Mouse (Mus musculus) liver, embryonic 13.5 days (tissue): ENCODE measurements around the gene Rtp4. TPM values are rescaled to one million over a fixed set of nuclear protein-coding genes. Genes with fewer than 3 reads are reported as not detected.

Source experiments
- ATAC-seq: fragments of 200-750 bp; cut with Nextera tagmentation; 2 replicates; pipeline ENCODE4 v1.8.0; 2017; ENCODE audit warnings: low read depth, mild to moderate bottlenecking, moderate number of reproducible peaks, moderate library complexity
- DNase-seq: peaks from one replicate; pipeline ENCODE4 v3.0.0; 2022
- H3K27ac ChIP-seq: fragments of 300-500 bp; sonication (generic); 2 replicates; pipeline ENCODE4 v1.5.1; 2015; ENCODE audit warnings: moderate library complexity, mild to moderate bottlenecking, inconsistent platforms
- H3K27me3 ChIP-seq: fragments of 300-500 bp; sonication (generic); 2 replicates; pipeline ENCODE4 v1.6.1; 2015; ENCODE audit warnings: mild to moderate bottlenecking, inconsistent platforms
- H3K36me3 ChIP-seq: fragments of 300-500 bp; sonication (generic); 2 replicates; pipeline ENCODE4 v1.6.1; 2015; ENCODE audit warnings: mild to moderate bottlenecking, inconsistent platforms
- H3K4me1 ChIP-seq: fragments of 300-500 bp; sonication (generic); replicated peaks from 2 replicates; pipeline ENCODE4 v1.6.1; 2015; ENCODE audit warnings: inconsistent platforms
- H3K4me2 ChIP-seq: fragments of 300-500 bp; sonication (generic); 2 replicates; pipeline ENCODE4 v1.6.1; 2015; ENCODE audit warnings: inconsistent platforms, mild to moderate bottlenecking, moderate library complexity
- H3K4me3 ChIP-seq: fragments of 300-500 bp; sonication (generic); replicated peaks from 2 replicates; pipeline ENCODE4 v1.5.1; 2015; ENCODE audit warnings: mild to moderate bottlenecking, inconsistent platforms
- H3K9ac ChIP-seq: fragments of 300-500 bp; sonication (generic); 2 replicates; pipeline ENCODE4 v1.6.1; 2015; ENCODE audit warnings: mild to moderate bottlenecking, inconsistent platforms
- H3K9me3 ChIP-seq: fragments of 300-500 bp; sonication (generic); replicated peaks from 2 replicates; pipeline ENCODE4 v1.6.1; 2016; ENCODE audit warnings: inconsistent platforms
- WGBS: fragments of 180-500 bp; shearing (Covaris S2); methylation state at CpG from one replicate; pipeline ENCODE4 v1.1.7; 2015; ENCODE audit not compliant: insufficient replicate concordance; 5-methylcytosine and 5-hydroxymethylcytosine counted together
- polyA plus RNA-seq: library from polyadenylated mRNA; unstranded; fragments of >200 nt; fragmentation: Nextera tagmentation; extraction: Ambion mirVana; gene quantifications from 2 replicates; pipeline ENCODE4 v1.2.1, GENCODE M21; 2015

Rtp4 gene
- polyA plus RNA-seq, 1 experiment from 2014 or later: 6.5 TPM

DNA sequence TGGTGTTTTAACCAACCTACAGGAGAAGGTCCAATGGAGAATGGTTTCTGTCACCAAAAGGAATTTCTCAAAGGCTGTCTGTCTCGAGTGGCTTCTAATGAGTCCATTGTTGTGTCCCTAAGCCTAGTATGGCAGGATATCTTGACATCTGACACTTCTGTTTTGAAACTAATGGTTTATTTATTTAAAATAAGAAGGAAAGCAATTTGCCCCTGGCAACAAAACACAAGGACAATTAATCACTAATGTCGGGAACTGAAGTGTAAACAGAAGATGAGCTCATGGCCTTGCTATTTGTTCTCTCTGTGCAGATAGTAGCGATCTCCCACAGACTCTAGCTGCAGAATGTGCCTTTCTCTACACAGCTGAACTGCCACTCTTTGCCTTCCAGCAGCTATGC, 22.7 kb upstream of the Rtp4 start:
- H3K27me3 ChIP-seq: no peaks in the 10 kb centered on the region
- H3K9me3 ChIP-seq: no peaks in the 10 kb centered on the region
- peak overlapping the region; percentile 14; the same call in 1 of the 2 replicates for H3K27ac ChIP-seq
- no peak overlapping the region for H3K4me2 ChIP-seq
- no peak overlapping the region for H3K4me3 ChIP-seq
- 31% methylated on average over 3 of the region's 3 CpGs for WGBS
- H3K9ac ChIP-seq: no peak overlapping the region
- ATAC-seq (no peak), DNase-seq (no peak)
- 0 out of 2 replicates have a peak, but pooled peaks cover 3% of the 10 kb centered on the region for H3K36me3 ChIP-seq
- H3K4me1 ChIP-seq: peaks cover 67% of the 10 kb centered on the region

DNA sequence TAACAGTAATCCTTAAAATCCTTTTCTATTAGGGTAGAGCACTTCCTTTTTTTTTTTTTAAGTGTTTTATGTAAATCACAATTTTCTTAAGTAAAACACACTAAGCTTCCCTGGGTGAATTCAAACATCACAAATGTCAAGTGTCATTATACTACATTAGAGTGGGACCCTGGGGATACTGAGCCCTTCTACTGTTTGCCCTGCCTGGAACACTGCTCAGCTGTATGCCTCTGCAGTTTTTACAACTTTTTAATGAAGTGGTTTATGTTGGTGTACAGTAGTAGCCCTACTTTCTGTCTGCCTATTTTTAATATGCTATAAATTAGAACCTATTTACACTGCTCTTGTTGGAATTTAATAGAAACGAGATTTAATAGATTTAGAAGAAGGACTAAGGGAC, 22.2 kb upstream of the Rtp4 start:
- Histone ChIP-seq H3K9ac (no peak overlapping the region), H3K27me3 (no peaks in the 10 kb centered on the region), H3K27ac (0 out of 2 replicates have a peak overlapping the region, but pooled peaks have one; percentile 69), H3K4me2 (no peak overlapping the region), H3K4me1 (peaks cover 71% of the 10 kb centered on the region), H3K9me3 (no peaks in the 10 kb centered on the region), H3K4me3 (no peak overlapping the region), H3K36me3 (0 out of 2 replicates have a peak, but pooled peaks cover 3% of the 10 kb centered on the region)
- 27% methylated on average over 1 of the region's 1 CpGs for whole genome bisulfite sequencing
- DNase-seq (no peak), ATAC-seq (no peak)

DNA sequence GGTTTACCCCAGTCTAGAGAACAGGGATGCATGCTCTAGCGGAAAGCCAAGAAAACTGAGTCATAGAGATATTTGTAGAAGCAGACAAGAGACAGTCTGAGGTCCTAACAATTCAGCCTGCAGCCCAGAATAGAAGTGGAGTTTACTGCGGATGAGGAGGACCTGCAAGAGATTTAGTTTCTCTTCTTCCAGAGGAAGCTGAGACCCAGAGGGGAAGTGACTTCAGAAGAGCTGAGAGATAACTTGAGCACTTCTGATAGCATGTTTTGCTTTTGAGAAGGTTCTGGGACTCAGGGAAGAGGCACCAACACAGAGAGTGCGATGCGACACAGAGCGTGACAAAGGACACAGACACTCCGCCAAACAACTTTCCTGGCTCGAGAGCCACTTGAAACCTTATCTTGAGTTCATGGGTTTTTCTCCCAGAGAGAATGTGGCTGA, 21.4 kb upstream of the Rtp4 start:
- Histone ChIP-seq H3K4me2 (peak overlapping the region; percentile 42), H3K4me3 (no peak overlapping the region), H3K9ac (0 out of 2 replicates have a peak overlapping the region, but pooled peaks have one; percentile 9), H3K4me1 (peaks cover 77% of the 10 kb centered on the region), H3K36me3 (0 out of 2 replicates have a peak, but pooled peaks cover 3% of the 10 kb centered on the region), H3K27ac (peak overlapping the region; percentile 69), H3K9me3 (no peaks in the 10 kb centered on the region), H3K27me3 (no peaks in the 10 kb centered on the region)
- DNase-seq (no peak), ATAC-seq (no peak)
- WGBS: 21% methylated on average over 7 of the region's 7 CpGs

DNA sequence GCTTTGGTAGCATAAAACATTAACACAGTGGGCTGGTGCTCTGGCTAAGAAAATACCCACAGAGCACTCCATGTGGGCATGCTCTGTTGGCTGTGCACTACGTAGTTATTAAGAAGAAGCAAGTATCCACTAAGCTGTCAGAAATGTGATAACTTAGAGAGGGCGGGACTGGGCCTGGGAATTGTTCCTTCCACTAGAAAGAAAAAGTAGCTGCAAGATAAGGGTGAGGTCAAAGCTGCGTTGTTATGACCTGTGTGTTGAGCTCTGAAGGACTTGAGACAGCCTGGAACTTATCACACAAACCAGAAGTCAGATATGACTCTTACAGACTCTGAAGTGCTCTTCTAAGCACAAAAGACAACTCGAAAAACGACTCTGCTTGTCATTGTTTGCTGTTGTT, 19.5 kb upstream of the Rtp4 start:
- Histone ChIP-seq H3K9me3 (no peaks in the 10 kb centered on the region), H3K27me3 (no peaks in the 10 kb centered on the region), H3K4me1 (peaks cover 94% of the 10 kb centered on the region), H3K36me3 (no peaks in the 10 kb centered on the region), H3K9ac (0 out of 2 replicates have a peak overlapping the region, but pooled peaks have one; percentile 18), H3K4me2 (peak overlapping the region; percentile 15; the same call in 1 of the 2 replicates), H3K4me3 (no peak overlapping the region), H3K27ac (peak overlapping the region; percentile 77)
- ATAC-seq: peak; percentile 83
- 11% methylated on average over 5 of the region's 5 CpGs for WGBS
- peak; percentile 45 for DNase-seq

DNA sequence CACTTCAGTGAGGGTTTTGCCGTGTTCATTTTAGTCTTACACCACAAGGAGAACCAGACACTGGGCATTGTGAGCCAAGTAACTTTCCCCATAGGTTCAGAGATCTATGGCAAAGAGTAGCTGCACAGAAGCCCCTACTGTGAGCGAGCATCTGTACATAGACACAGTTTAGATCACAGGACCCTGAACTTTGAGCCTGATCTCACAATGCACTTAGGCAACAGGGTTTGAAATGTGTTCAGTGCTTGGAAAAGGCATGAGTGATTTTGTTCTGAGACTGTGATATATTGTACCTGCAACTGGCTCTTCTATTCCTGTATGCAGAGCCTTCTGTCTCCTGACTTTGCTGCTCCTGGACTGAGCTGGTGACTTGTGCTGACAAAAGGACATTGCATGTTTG, 18.8 kb upstream of the Rtp4 start:
- Histone ChIP-seq H3K9me3 (no peaks in the 10 kb centered on the region), H3K9ac (peak overlapping the region; percentile 18; the same call in 1 of the 2 replicates), H3K27me3 (no peaks in the 10 kb centered on the region), H3K36me3 (no peaks in the 10 kb centered on the region), H3K27ac (peak overlapping the region; percentile 77), H3K4me2 (peak overlapping the region; percentile 15), H3K4me3 (no peak overlapping the region), H3K4me1 (peaks cover 95% of the 10 kb centered on the region)
- DNase-seq (no peak), ATAC-seq (peak; percentile 29; the same call in 1 of the 2 replicates)
- 57% methylated on average over 2 of the region's 2 CpGs for WGBS

DNA sequence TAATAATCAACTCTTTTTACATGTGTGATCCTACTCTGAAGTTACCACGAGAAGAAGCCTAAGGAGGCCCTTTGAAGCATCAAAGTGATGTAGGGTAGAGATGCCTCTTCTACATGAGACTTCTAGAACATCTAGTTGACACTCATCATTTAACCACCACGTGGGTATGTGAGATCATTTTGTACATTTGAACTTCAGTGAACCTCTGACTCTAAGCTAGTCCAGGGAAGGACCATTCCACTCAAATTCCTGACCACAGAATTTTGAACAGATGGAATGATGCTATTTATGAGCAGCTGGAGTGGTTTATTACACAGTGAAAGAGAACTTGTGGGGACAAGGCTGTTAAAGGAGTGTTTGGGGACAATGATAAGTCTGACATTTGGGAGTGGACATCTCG, 17.6 kb upstream of the Rtp4 start:
- H3K27me3 ChIP-seq: no peaks in the 10 kb centered on the region
- ATAC-seq (no peak), DNase-seq (no peak)
- no peaks in the 10 kb centered on the region for H3K9me3 ChIP-seq
- H3K36me3 ChIP-seq: no peaks in the 10 kb centered on the region
- 38% methylated on average over 3 of the region's 3 CpGs for WGBS
- H3K27ac ChIP-seq: no peak overlapping the region; the same call in 1 of the 2 replicates
- H3K9ac ChIP-seq: no peak overlapping the region
- H3K4me2 ChIP-seq: no peak overlapping the region
- peaks cover 88% of the 10 kb centered on the region for H3K4me1 ChIP-seq
- no peak overlapping the region for H3K4me3 ChIP-seq

DNA sequence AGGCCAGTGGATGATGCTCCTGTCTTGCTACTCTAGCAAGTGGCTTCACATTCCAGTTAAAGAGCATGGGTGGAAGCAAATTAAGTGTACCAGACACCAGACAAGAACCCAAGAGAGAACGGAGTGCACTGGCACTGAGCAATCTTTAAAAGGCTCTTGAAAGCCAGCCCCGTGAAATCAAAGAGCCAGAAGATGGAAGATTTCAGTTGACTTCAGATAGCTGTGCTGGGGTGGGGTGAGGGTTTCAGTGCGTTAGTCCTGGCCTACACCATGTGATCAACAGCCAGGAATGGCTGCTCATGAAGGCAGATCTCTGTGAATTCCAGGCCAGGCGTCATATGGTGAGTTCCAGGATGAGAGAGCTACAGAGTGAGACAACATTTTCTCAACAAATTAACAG, 16.7 kb upstream of the Rtp4 start:
- ATAC-seq (no peak), DNase-seq (no peak)
- Histone ChIP-seq H3K9me3 (no peaks in the 10 kb centered on the region), H3K4me2 (no peak overlapping the region), H3K4me3 (no peak overlapping the region), H3K27me3 (no peaks in the 10 kb centered on the region), H3K4me1 (peaks cover 80% of the 10 kb centered on the region), H3K36me3 (no peaks in the 10 kb centered on the region), H3K27ac (no peak overlapping the region), H3K9ac (no peak overlapping the region)
- WGBS: 59% methylated on average over 4 of the region's 4 CpGs

DNA sequence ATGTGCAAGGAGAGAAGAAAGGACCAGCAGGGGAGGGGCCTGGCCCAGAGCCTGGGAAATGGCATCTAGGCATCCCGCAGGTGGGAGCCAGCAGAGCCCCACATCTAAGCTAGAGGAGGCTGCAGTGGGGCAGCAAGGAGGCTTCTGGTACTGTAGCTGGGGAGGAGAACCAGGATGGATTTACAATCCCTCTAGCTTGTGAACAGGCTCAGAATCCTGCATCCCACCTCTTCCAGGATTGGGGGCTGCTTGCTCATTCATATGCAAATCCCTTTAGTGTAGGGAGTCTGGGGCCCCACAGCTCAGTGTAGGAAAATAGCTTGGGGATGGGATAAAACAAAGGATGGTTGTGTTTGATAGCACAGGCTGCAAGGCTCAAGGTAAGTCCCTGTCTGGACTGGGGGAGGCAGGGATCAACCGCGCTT, 15.8 kb upstream of the Rtp4 start:
- peaks cover 70% of the 10 kb centered on the region for H3K4me1 ChIP-seq

DNA sequence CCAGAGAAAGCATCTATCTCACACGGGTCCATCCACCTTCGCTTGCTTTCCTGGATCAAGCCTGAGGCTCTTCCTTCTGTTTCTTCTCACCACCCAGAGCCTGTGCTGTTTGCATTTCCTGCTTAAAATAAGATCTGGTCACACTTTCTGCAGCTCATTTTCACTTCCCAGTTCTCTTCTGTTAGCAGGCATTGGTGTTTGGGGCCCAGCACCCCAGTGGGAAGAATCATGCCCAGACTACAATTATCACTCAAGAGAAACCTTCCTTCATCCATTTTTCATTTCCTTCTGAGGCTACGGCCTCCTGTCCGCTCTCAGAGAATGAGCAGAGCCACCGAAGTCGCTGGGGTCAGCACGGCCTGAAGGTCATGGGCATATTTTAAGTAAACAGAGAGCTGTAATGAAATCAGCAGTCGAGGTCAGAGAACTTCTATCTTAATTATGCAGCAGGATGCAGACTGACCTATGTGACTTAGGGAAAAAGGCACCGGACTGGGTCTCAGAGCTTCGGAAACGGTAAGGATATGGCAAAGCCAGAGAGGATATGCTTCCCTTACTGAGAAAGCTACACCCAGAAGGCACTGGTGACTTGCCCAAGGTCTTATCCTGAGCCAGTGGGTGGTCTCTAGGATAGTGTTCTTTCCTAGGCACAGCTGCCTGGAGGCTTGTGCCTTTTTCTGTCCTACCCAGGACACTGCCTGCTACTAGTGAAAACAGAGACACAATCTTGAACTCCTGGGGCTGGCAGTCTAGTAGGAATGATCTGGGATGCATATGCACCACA, 14.0 kb upstream of the Rtp4 start:
- Histone ChIP-seq H3K4me3 (no peak overlapping the region), H3K4me1 (peaks cover 52% of the 10 kb centered on the region), H3K27ac (peak overlapping the region; percentile 31; the same call in 1 of the 2 replicates), H3K27me3 (no peaks in the 10 kb centered on the region), H3K36me3 (0 out of 2 replicates have a peak, but pooled peaks cover 2% of the 10 kb centered on the region), H3K9ac (no peak overlapping the region), H3K9me3 (no peaks in the 10 kb centered on the region), H3K4me2 (no peak overlapping the region)
- no peak for DNase-seq
- 38% methylated on average over 11 of the region's 11 CpGs for WGBS
- ATAC-seq: peak; percentile 38

More for the DNA sequence above, 15.8 kb upstream of the Rtp4 start:
- Histone ChIP-seq H3K27me3 (no peaks in the 10 kb centered on the region), H3K27ac (no peak overlapping the region), H3K36me3 (no peaks in the 10 kb centered on the region), H3K4me3 (no peak overlapping the region), H3K9ac (no peak overlapping the region), H3K4me2 (no peak overlapping the region), H3K9me3 (no peaks in the 10 kb centered on the region)
- 70% methylated on average over 3 of the region's 3 CpGs for WGBS
- no peak for DNase-seq
- ATAC-seq: no peak

DNA sequence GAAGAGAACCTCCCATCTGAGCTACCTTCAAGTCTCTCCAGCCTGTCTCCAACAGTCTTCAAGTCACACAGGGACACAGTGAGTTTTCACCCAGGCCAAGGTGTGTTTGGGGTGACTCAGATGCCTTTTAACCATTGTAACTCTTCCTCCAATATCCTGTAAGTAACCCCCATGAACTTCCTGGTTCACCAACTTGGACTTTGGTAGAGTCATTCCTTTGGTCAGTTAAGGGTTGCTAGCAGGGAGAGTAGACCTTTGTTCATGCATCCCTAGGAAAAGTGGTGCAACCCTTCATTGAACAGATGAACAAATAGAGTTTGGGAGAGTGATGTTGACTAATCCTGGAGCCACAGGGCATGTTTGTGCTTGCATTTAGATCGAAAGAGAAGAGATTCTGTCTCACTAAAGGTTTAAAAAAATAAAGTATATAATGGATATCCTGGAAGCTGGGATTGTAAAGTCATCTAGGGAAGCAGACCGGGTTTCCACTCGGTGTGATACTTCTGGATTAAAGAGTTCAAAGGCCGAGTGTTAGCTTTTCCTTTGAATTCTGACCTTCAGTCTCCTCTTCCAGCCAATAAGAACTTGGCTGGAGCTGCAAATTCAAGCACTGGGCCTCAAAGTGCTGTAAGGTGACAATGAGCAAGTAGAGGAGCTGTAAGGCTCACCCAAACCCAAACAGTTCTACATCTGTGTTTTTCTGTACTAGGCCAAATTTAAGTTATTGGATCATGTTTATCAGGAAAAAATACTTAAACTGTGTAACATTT, 8.7 kb upstream of the Rtp4 start:
- H3K9me3 ChIP-seq: no peaks in the 10 kb centered on the region
- peak; percentile 67 for ATAC-seq
- H3K4me1 ChIP-seq: peaks cover 18% of the 10 kb centered on the region
- no peak overlapping the region for H3K4me3 ChIP-seq
- H3K36me3 ChIP-seq: peaks cover 7% of the 10 kb centered on the region; the same call in 1 of the 2 replicates
- H3K27ac ChIP-seq: peak overlapping the region; percentile 66
- H3K4me2 ChIP-seq: no peak overlapping the region
- no peak for DNase-seq
- 51% methylated on average over 4 of the region's 4 CpGs for WGBS
- no peaks in the 10 kb centered on the region for H3K27me3 ChIP-seq
- no peak overlapping the region for H3K9ac ChIP-seq

DNA sequence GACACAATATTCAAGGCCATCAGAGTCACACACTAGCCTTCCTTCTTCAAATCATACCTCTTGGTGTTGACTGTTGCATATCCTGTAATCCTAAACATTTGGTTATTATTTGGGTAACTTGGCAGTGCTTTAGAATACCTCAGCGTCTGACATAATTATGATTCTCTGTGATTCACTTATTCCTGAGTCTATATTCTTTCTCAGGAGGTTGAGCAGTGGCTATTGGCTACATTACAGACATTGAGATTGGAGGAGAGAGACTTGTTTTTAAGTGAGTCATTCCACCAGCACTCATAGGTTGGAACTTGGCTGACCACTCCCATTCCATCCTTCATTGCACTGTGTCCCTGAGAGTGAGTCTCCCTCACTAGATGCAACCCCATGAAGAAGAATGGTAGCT, 6.7 kb upstream of the Rtp4 start:
- Histone ChIP-seq H3K4me3 (no peak overlapping the region), H3K36me3 (peaks cover 7% of the 10 kb centered on the region; the same call in 1 of the 2 replicates), H3K27ac (no peak overlapping the region), H3K9ac (no peak overlapping the region), H3K4me1 (peaks cover 27% of the 10 kb centered on the region), H3K9me3 (no peaks in the 10 kb centered on the region), H3K4me2 (no peak overlapping the region), H3K27me3 (no peaks in the 10 kb centered on the region)
- WGBS: 56% methylated on average over 1 of the region's 1 CpGs
- ATAC-seq (no peak), DNase-seq (no peak)
